Mouse (Mus musculus) stomach, postnatal 0 days (tissue): ENCODE measurements around the gene Asb18.

Experiments used
- CTCF ChIP-seq: IDR thresholded peaks from 2 replicates; pipeline ENCODE4 v1.5.1; 2016; ENCODE audit warnings: antibody characterized with exemption, low read depth, mild to moderate bottlenecking, moderate library complexity
- EP300 ChIP-seq: optimal IDR thresholded peaks from 2 replicates; pipeline ENCODE3; 2016; ENCODE audit warnings: antibody characterized with exemption

GRCm38 (mm10) chr1:89998076-89998475 is 16.4 kb downstream of the Asb18 start:
- no peak for TF ChIP-seq CTCF
- no peak for TF ChIP-seq EP300
